Mouse (Mus musculus): ENCODE measurements around the gene Sdad1. TPM values are rescaled to one million over a fixed set of nuclear protein-coding genes. Genes with fewer than 3 reads are reported as not detected.
"Not testable (repeated sequence)": the region's sequence is repeated elsewhere in the genome, so short reads cannot be mapped to it uniquely, and the experiment has no call there.

Gene Sdad1
- polyA plus RNA-seq (2016; fragmentation: Nextera tagmentation; extraction: Ambion mirVana) = 48.8 and 52.9 TPM in 2 replicates

DNA sequence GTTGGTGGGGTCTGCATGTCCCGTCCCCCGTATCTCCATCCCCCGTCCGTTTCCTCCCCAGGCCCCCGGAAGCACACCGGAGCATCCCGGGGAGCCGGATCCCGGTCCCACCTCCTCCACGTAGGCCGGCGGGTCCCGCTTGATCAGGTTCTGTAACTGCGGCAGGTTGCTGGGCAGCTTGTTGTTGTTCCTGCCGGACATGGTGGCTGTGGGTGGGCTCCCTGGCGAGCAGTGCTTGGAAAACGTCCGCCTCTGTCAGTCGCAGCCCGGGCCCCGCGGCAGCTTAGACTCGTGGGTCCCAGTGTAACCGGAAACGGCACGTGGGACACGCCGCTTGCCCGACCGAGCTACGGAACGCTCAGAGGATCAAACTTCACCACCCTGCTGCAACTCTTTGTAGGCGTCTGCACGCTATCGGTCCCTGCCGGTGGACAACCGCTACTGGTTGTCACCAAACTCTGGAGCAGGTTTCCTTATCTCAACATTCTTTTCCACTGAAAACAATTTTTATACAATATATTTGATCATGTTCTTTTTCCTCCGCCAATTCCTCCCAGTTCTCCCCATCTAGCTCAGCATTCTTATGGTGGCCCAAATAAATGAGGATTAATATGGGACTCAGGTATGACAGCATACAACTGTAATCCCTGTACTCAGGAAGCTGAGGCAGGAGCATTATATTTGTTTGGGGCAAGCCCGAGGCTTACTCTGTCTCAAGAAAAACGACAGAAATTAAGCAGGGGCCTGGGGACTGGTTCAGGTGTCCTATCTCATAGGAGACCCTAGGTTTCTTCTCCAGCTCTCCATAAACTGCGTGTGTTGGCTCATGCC is at the start of gene Sdad1:
Gene Sdad1 (minus strand): TSS at position 799 of the 831 bp plus-strand sequence.
- H3K4me3 ChIP-seq = peak within 1 kb of the TSS; percentile 96
- peak within 1 kb of the TSS; percentile 90 for H3K27ac ChIP-seq (replicated peaks)
- H3K4me1 ChIP-seq = peaks cover 16% of the 10 kb centered on the region
- H3K27me3 ChIP-seq (ENCODE audit: low read depth, poor library complexity, severe bottlenecking) = no peaks in the 10 kb centered on the region
- DNase-seq (ENCODE audit: low spot score) = peak; percentile 93
- H3K9me3 ChIP-seq (replicated peaks) = no peaks in the 10 kb centered on the region
- 3% methylated on average over 41 of the region's 41 CpGs for WGBS
- H3K36me3 ChIP-seq = peaks cover 25% of the 10 kb centered on the region

- no peak overlapping the region for H3K4me3 ChIP-seq
- no peak for DNase-seq (ENCODE audit: low spot score)
- 80% methylated on average over 11 of the region's 11 CpGs for whole genome bisulfite sequencing
- H3K27me3 ChIP-seq (ENCODE audit: low read depth, poor library complexity, severe bottlenecking) = no peaks in the 10 kb centered on the region
- H3K36me3 ChIP-seq = no peaks in the 10 kb centered on the region
- peaks cover 4% of the 10 kb centered on the region for H3K4me1 ChIP-seq
- no peaks in the 10 kb centered on the region for H3K9me3 ChIP-seq (replicated peaks)
- H3K27ac ChIP-seq (replicated peaks) = no peak overlapping the region
Observed at GRCm38 (mm10) chr5:92358767-92359455, 48.6 kb upstream of the Sdad1 start.

- Histone ChIP-seq H3K4me3 (no peak overlapping the region), H3K4me1 (peaks cover under 1% of the 10 kb centered on the region), H3K9me3 (replicated peaks) (no peaks in the 10 kb centered on the region), H3K36me3 (no peaks in the 10 kb centered on the region), H3K27me3 (ENCODE audit: low read depth, poor library complexity, severe bottlenecking) (no peaks in the 10 kb centered on the region), H3K27ac (replicated peaks) (no peak overlapping the region)
- no peak for DNase-seq (ENCODE audit: low spot score)
- 60% methylated on average over 12 of the region's 12 CpGs for WGBS
Observed at GRCm38 (mm10) chr5:92358033-92358432, 47.8 kb upstream of the Sdad1 start.

GRCm38 (mm10) chr5:92353517-92353916 is 43.2 kb upstream of the Sdad1 start:
- Histone ChIP-seq H3K27me3 (ENCODE audit: low read depth, poor library complexity, severe bottlenecking) (0 out of 2 replicates have a peak, but pooled peaks cover 8% of the 10 kb centered on the region), H3K36me3 (no peaks in the 10 kb centered on the region), H3K4me1 (peaks cover 4% of the 10 kb centered on the region; the same call in 1 of the 2 replicates), H3K27ac (replicated peaks) (no peak overlapping the region), H3K4me3 (no peak overlapping the region), H3K9me3 (replicated peaks) (no peaks in the 10 kb centered on the region)
- WGBS = 65% methylated on average over 11 of the region's 11 CpGs
- DNase-seq (ENCODE audit: low spot score) = no peak

- not testable (repeated sequence) for H3K27ac ChIP-seq (replicated peaks); H3K4me1 ChIP-seq; DNase-seq (ENCODE audit: low spot score); H3K36me3 ChIP-seq; H3K4me3 ChIP-seq; H3K9me3 ChIP-seq (replicated peaks)
- WGBS = 78% methylated on average over 4 of the region's 4 CpGs
- H3K27me3 ChIP-seq (ENCODE audit: low read depth, poor library complexity, severe bottlenecking) = peaks cover 16% of the 10 kb centered on the region
Observed at GRCm38 (mm10) chr5:92352716-92353115, 42.4 kb upstream of the Sdad1 start.

DNA sequence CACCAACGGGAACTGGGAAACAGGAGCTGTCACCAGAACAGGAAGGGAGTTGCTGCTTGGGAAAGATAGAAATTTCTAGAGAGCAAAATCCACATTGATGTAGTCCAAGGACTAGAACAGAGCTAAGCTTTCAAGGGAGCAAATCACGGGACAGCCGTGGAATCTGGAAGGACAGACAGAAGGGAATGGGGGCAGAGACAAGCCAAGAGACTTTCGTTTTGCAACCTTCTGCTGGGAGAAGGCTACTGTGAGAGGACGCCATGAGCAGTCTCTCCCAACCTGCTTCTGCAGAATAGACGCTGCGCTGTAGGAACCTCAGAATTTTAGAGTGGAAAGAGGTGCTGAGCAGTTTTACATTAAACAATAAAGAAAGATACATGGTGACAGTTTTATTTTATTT is 39.5 kb upstream of the Sdad1 start:
- peaks cover 7% of the 10 kb centered on the region; the same call in 1 of the 2 replicates for H3K4me1 ChIP-seq
- no peak overlapping the region for H3K4me3 ChIP-seq
- DNase-seq (ENCODE audit: low spot score) = no peak
- no peaks in the 10 kb centered on the region for H3K36me3 ChIP-seq
- no peak overlapping the region for H3K27ac ChIP-seq (replicated peaks)
- H3K9me3 ChIP-seq (replicated peaks) = no peaks in the 10 kb centered on the region
- H3K27me3 ChIP-seq (ENCODE audit: low read depth, poor library complexity, severe bottlenecking) = peaks cover 24% of the 10 kb centered on the region
- 86% methylated on average over 7 of the region's 7 CpGs for WGBS

DNA sequence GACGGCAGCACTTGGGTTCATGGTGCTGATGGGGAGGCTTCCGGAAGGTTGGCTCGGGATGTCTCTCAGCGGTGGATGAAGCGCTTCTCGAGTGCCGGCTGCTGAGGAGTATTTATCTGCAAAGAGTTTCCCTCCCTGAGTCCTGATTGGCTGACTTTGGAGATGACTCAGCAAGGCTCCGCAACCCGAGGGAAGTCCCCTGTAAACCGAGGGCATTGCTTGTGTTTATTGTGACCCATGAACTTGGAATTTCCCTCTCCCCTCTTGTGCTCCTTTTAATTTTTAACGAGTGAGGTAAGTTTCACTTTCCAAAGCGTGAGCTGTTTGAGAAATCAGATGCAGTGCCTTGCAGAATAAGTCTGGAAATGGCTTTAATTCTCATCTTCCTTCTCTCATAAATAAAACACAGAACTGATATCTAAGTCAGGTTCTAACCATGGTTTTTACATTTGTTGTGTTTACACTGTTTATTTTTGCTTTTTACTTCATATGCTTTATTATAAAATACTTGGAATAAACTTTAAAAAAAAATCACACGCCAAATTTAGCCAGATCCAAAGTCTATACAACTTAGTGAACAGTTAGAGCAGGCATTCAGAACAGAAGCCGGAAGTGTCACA is 38.6 kb upstream of the Sdad1 start, which contains the start of gene Cxcl10:
Gene Cxcl10 (minus strand): TSS at position 96 of the 620 bp plus-strand sequence.
- peaks cover 24% of the 10 kb centered on the region for H3K27me3 ChIP-seq (ENCODE audit: low read depth, poor library complexity, severe bottlenecking)
- 31% methylated on average over 14 of the region's 14 CpGs for WGBS
- no peaks in the 10 kb centered on the region for H3K36me3 ChIP-seq
- peak within 1 kb of the TSS; percentile 28 for H3K4me3 ChIP-seq
- no peaks in the 10 kb centered on the region for H3K9me3 ChIP-seq (replicated peaks)
- H3K27ac ChIP-seq (replicated peaks) = no peak within 1 kb of the TSS
- peak; percentile 37 for DNase-seq (ENCODE audit: low spot score)
- peaks cover 7% of the 10 kb centered on the region; the same call in 1 of the 2 replicates for H3K4me1 ChIP-seq

DNA sequence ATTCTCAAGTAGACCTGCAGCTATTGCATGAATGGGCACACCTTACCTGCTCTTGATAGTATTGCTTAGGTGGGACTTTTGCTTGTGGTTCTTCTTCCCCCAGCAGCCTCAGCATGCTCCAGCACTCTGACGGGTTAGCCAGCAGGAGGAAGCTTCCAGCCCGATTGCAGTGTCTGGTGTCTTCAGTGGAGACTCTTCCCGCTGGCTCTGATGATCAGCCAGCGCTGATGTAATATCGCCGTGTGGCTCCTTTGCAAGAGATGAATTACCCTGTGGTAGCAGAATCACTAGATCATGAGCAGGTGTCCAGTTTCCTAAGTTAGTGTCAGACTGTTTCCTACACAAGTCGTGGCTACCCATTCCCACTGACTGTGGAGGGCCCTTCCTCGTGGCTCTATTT is 34.7 kb upstream of the Sdad1 start:
- WGBS = 88% methylated on average over 8 of the region's 8 CpGs
- Histone ChIP-seq H3K9me3 (replicated peaks) (no peaks in the 10 kb centered on the region), H3K27ac (replicated peaks) (no peak overlapping the region), H3K36me3 (no peaks in the 10 kb centered on the region), H3K4me1 (peaks cover 7% of the 10 kb centered on the region; the same call in 1 of the 2 replicates), H3K4me3 (no peak overlapping the region), H3K27me3 (ENCODE audit: low read depth, poor library complexity, severe bottlenecking) (peaks cover 24% of the 10 kb centered on the region)
- DNase-seq (ENCODE audit: low spot score) = no peak

- 81% methylated on average over 4 of the region's 4 CpGs for WGBS
- H3K27me3 ChIP-seq (ENCODE audit: low read depth, poor library complexity, severe bottlenecking) = no peaks in the 10 kb centered on the region
- DNase-seq (ENCODE audit: low spot score) = no peak
- H3K27ac ChIP-seq (replicated peaks) = no peak overlapping the region
- H3K4me3 ChIP-seq = no peak overlapping the region
- H3K9me3 ChIP-seq (replicated peaks) = no peaks in the 10 kb centered on the region
- H3K36me3 ChIP-seq = no peaks in the 10 kb centered on the region
- H3K4me1 ChIP-seq = no peaks in the 10 kb centered on the region
Observed at GRCm38 (mm10) chr5:92340606-92341005, 30.3 kb upstream of the Sdad1 start.

GRCm38 (mm10) chr5:92336743-92337142 is 26.5 kb upstream of the Sdad1 start:
- no peak for DNase-seq (ENCODE audit: low spot score)
- H3K27me3 ChIP-seq (ENCODE audit: low read depth, poor library complexity, severe bottlenecking) = no peaks in the 10 kb centered on the region
- H3K9me3 ChIP-seq (replicated peaks) = no peaks in the 10 kb centered on the region
- 83% methylated on average over 3 of the region's 3 CpGs for WGBS
- H3K4me1 ChIP-seq = no peaks in the 10 kb centered on the region
- H3K4me3 ChIP-seq = no peak overlapping the region
- no peak overlapping the region for H3K27ac ChIP-seq (replicated peaks)
- H3K36me3 ChIP-seq = no peaks in the 10 kb centered on the region

GRCm38 (mm10) chr5:92332359-92332840 is 22.1 kb upstream of the Sdad1 start:
- DNase-seq (ENCODE audit: low spot score) = no peak
- 81% methylated on average over 9 of the region's 9 CpGs for WGBS
- Histone ChIP-seq H3K4me1 (no peaks in the 10 kb centered on the region), H3K27ac (replicated peaks) (no peak overlapping the region), H3K27me3 (ENCODE audit: low read depth, poor library complexity, severe bottlenecking) (no peaks in the 10 kb centered on the region), H3K9me3 (replicated peaks) (no peaks in the 10 kb centered on the region), H3K4me3 (no peak overlapping the region), H3K36me3 (no peaks in the 10 kb centered on the region)

DNA sequence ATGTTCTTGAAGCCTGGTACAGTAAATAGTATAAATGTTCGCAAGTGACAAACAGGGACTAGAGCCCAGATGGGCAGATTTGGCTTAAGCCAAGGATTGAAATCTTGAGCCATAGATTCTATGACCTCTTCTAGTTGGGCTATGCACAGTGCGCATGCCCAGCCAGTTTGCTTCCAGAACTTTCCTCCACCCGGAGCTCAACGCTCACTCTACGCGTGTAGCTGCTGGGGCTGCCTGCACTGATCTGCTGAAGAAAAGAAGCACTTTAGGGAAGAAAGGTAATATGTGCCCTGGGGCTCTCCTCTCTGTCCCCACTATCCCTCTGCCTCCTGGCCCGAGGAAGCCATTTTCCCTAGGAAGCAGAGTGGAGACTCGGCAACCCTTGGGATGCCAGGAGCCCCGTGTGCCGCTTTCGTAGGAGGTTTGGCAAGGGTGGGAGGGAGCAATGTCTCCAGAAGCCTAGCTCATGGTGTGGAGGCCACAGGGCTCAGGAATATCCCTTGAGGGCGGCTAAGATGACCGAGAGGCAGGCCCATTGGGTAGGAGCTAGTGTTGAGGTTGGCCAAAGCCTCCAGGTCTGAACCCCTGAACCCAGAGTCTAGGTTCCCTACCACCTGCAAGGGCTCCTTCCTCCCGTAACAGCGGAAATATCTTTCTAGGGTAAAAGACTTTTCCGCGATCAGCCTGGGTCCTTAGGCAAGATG is 21.5 kb upstream of the Sdad1 start, which contains the start of gene Art3:
Gene Art3 (plus strand): TSS at position 193 of the 704 bp plus-strand sequence.
- DNase-seq (ENCODE audit: low spot score) = no peak
- 91% methylated on average over 17 of the region's 17 CpGs for WGBS
- Histone ChIP-seq H3K4me1 (no peaks in the 10 kb centered on the region), H3K27me3 (ENCODE audit: low read depth, poor library complexity, severe bottlenecking) (no peaks in the 10 kb centered on the region), H3K4me3 (no peak within 1 kb of the TSS), H3K9me3 (replicated peaks) (no peaks in the 10 kb centered on the region), H3K36me3 (no peaks in the 10 kb centered on the region), H3K27ac (replicated peaks) (no peak within 1 kb of the TSS)

All from midbrain, embryonic 10.5 days (tissue).